Mouse (Mus musculus) kidney, adult 2 months (tissue): ENCODE data around the gene Cfap44.
"Not testable (repeated sequence)": the region's sequence is repeated elsewhere in the genome, so short reads cannot be mapped to it uniquely, and the experiment has no call there.

ENCODE experiments used
- CTCF ChIP-seq: fragments of 200-500 bp; conservative IDR thresholded peaks from 2 replicates; pipeline ENCODE4 v1.5.1; 2011; ENCODE audit warnings: low read depth, mild to moderate bottlenecking, control low read depth, low read length, moderate library complexity, mixed read lengths; ENCODE audit not compliant: insufficient read depth, insufficient read length
- POLR2A ChIP-seq: fragments of 200-500 bp; IDR thresholded peaks from one replicate; pipeline ENCODE4 v1.6.1; 2011; ENCODE audit warnings: low read depth, low read length, control low read depth

DNA sequence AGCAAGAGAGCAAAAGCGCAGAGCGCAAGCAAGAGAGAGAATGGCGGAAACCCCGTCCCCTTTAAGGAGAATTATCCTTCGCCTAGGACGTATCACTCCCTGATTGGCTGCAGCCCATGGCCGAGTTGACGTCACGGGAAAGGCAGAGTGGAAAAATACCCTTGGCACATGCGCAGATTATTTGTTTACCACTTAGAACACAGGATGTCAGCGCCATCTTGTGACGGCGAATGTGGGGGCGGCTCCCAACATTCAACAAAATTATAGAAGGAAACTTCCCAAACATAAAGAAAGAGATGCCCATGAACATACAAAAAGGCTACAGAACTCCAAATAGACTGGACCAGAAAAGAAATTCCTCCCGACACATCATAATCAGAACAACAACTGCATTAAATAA lies 47.3 kb downstream of the Cfap44 start:
- TF ChIP-seq POLR2A, CTCF: not testable (repeated sequence)
